Mouse (Mus musculus): ENCODE data around the gene Hist2h2ab.
"Not testable (repeated sequence)": the region's sequence is repeated elsewhere in the genome, so short reads cannot be mapped to it uniquely, and the experiment has no call there.

The Hist2h2ab gene

DNA sequence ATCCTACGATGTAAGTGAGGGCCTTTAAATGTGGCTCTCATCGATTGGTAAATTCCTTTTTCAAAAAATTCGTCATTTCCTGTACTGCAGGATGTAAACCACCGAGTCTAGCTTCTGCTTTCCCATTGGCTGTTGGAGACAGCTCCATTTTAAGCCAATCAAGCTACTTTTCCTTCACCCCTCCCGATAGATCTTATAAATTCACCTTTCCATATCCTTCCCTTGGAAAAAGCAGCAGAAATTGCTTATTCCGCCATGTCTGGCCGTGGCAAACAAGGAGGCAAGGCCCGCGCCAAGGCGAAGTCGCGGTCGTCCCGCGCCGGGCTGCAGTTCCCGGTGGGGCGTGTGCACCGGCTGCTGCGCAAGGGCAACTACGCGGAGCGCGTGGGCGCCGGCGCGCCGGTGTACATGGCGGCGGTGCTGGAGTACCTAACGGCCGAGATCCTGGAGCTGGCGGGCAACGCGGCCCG is at the start of gene Hist2h2ab, which contains the start of gene Bola1:
TSS of gene Hist2h2ab (plus strand) at position 205 of the 470 bp plus-strand sequence.
TSS of gene Bola1 (minus strand) at position 49 of the 470 bp plus-strand sequence.
- DNase-seq (ENCODE audit: low read depth, low spot score): peak; percentile 88

DNA sequence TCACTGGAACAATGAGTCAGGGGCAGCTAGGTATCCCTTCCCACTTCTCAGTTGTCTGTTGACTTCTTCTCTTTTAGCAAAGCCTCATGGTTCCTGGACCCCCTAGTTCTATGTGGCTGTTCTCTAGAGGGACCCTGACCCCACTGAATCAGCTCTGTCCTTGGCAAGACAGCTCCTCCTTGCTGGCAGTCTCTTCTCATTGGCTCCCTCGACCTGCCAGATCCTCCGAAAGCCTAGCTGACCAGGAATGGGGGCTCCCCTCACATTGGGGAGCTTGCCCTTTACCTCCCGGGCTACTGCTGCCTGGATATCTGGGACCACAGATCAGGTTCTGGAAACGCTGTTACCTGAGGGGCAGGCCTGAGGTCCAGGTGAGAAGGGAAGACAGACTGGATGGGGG is 49.4 kb upstream of the Hist2h2ab start:
- DNase-seq (ENCODE audit: low read depth, low spot score): no peak

DNA sequence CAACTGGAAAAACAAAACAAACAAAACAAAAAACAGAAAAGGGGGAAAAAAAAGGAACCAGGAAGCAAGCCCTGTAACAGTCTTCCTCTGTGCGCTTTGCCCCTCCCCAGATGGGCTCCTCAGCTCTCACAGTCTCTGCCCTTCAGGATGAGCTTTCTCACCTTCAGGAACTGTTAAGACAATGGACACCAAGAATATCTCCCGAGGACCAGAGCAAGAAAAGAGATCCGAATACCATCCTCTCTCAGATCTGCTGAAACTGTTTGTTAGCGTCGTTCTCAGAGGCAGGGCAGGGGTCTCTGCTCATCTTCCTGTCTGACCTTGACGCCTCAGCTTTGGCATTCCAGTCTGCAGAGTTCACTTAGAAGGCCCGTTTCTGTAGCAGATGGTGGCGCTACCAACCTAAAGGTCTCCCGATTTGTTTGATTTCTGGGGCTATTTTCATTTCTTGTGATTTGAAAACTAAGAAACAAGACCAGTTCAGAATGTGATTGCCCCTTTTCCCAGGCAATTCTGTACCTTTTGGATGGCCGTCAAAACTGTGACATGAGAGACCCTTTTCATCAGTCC is 48.6 kb upstream of the Hist2h2ab start:
- DNase-seq (ENCODE audit: low read depth, low spot score): no peak

DNA sequence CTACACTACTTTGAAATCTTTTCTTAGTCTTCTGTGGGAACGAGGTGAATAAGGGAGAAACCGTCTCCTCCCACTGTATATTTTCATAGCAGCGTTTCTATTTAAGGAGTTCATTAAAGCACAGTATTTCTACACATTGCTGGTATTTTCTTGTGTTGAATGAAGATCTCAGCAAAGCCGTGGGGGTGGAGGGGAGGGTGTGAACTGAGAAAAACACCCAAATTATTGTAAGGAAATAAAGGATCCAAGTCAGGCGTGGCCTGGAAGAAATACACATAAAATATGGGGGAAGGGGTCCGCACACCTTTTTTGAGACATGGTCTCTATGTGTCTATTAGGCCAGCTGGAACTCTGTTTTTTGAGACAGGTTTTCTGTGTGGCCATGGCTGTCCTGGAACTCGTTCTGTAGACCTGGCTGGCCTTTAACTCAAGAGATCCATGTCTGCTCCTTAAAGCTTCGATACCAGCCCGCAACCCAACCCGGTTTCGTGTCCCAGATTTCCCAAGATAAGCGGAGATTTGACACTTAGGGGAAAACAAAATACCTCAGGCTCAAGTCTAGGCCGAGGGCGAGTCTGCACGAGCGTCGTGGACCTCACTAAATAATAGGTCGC is 48.0 kb upstream of the Hist2h2ab start:
- no peak for DNase-seq (ENCODE audit: low read depth, low spot score)

DNA sequence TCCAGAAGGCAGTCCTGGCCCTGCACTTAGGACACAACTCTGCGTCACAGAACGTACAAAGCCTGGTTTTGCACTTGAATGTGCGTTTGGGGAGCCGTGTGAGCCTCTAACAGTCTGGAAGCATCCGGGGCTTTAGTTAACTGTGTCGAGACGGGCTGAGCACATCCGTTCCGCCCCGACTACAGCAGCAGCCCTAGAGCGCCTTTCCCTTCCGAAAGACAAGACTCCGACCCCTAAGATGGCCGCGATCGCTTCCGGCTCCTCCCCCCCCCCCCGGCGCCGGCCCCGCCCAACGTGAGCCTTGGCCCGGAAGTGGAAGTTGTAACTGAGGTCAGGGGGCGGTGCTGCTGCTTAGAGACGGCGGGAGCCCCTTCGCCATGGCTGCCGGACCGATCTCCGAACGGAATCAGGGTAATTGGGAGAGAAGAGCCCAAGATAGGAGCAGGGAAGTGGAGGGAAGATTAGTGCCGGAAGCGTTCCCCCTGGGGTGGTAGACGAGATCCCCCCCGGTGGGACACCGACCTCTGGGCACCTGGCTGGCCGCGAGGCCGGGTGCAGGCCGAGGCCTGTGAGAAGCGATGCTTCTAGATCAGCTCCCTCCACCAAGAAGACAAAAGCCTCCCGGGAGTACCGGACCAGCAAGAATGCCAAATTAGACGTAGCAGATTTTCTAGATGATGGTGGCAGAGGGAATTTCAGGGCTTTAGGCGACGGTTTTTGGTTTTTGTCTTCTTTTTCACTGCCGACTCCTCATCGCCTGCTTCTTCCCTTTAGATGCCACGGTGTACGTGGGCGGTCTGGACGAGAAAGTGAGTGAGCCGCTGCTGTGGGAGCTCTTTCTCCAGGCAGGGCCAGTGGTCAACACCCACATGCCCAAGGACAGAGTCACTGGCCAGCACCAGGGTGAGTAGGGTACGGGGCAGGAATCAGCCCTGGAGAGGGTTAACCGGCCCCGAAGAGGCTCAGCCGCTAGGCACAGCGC is 47.2 kb upstream of the Hist2h2ab start, which contains the start of gene Sf3b4:
TSS of gene Sf3b4 (plus strand) at position 136 of the 982 bp plus-strand sequence.
- peak; percentile 88 for DNase-seq (ENCODE audit: low read depth, low spot score)

DNA sequence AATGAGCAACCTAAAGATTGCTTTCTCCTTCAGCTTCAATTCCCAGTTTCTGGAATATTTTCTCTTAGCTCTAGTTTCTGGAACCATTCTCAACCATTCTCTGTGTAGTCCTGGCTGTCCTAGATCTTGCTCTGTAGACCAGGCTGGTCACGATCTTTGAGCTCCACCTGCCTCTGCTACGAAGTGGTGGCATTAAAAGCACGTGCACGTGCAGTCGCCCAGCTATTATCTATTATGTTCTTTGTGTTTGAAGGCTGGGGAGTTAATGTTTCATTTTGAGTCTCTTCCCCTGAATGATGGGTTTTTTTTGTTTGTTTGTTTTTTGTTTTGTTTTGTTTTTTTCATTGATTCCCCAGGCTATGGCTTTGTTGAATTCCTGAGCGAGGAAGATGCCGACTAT is 46.5 kb upstream of the Hist2h2ab start:
- no peak for DNase-seq (ENCODE audit: low read depth, low spot score)

DNA sequence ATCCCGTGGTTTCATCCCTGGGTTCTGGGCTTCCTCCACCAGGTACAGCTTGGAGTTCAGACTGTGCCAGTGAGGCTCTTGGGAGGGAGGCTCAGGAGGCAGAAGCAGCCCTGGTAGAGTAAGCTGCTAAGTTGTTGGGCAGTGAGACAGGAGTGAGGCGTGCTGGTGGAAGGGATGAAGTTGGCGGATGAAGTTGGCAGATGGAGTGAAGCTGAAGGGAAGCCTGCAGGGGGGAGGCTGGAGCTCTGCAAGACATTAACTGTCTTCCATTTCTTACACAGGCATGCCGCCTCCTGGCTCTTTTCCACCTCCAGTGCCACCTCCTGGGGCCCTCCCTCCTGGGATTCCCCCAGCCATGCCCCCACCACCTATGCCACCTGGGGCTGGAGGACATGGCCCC is 45.6 kb upstream of the Hist2h2ab start:
- DNase-seq (ENCODE audit: low read depth, low spot score): not testable (repeated sequence)

DNA sequence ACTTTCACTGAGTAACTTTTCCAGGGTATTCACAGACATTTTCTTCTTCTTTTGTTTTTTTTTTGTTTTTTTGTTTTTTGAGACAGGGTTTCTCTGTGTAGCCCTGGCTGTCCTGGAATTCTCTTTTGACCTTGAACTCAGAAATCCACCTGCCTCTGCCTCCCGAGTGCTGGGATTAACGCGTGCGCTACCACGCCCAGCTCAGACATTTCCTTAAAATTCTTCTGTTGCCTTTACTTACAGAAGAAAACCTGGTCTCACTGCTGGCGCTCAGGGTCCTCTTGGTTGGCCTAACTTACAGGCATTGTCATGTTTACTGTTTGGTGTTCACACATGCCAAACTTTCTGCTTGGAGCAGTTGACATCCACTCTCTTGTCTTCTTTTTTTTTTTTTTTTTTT is 44.4 kb upstream of the Hist2h2ab start:
- DNase-seq (ENCODE audit: low read depth, low spot score): no peak

DNA sequence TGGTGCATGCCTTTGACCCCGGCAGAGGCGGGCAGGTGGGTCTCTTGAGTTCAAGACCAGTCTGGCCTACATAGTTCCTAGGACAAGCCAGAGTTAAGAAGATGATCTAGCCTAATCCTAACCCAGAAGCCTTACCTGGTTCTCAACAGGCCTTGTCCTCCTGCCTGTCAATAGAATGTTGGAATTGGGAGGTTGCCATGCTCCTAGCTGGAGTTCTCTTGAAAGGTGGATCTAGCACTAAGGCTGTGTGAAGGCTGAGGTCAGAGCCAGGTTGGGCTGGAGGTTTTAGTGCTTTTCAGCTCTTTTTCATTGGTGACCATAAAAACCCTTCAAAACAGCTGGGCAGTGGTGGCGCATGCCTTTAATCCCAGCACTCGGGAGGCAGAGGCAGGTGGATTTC is 41.2 kb upstream of the Hist2h2ab start:
- no peak for DNase-seq (ENCODE audit: low read depth, low spot score)

DNA sequence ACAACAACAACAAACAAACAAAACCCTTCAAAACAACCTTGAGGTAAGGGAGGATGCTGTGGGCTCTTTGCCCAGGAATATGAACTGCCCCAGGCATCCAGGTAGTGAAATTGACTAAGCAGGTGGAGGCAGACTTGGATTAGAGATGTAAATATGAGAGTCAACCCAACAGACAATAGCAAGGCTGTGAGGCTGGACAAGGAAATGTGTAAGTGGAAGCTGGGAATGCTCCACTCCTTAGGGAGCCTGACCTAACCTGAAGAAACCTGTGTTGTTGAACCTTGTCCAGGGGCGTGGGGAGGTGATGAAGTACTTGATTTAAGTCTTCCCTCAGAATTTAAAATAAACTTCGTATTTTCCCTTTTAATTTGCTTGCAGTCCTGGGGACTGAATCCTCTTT is 40.8 kb upstream of the Hist2h2ab start:
- no peak for DNase-seq (ENCODE audit: low read depth, low spot score)

DNA sequence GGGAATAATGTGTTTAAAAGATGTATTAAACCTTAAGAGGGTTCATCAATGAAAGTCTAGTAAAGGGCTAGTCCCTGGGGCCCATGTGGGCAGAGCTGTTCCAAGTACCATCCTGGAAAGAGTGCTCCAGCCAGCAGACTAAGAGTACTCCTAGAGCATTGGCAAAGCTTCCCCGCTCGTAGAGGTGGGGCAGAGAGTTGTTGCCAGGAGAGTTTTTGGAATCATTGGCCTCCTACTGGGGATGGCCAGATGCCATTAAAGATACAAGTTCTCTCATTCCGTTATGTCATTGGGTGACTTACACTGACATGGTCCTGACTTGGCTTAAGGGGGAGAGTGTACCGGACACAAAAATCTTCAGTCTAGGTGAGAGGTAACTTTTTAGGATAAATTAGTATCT is 40.1 kb upstream of the Hist2h2ab start:
- no peak for DNase-seq (ENCODE audit: low read depth, low spot score)

DNA sequence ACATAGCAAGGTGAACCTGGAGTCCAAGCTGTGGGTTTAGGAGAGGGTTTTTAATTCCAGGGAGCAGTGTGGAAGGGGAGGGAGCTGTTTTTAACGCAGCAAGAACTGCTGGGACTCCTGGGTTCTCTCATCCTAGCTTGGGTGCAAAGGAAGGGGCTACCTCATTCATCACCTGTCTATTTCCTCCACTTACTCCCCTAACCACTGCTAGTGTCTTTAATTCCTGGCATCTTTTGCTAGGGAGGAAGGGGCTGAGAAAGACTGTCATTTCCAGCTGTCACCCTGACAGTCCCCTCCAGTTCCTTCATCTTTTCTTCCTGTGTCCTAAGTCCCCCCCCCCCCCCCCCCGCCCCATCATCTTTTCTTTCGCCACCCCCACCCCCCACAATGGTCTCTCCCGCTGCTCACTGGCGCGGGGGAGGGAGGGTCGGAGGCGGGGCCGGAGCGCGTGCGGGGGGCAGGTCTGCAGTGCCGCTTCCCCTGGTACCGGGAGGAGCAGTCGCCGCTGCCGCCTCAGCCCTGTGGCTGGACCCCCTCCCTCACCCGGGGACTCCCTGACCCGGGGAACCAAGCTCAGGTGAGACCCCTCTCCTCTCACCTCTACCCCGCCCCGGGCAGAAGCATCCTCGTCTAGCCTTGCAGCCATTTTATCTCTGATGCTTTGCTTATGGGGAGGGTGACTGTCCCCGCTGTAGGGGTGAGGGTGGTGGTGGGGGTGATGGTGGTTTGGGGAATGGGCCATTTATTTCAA is 38.8 kb upstream of the Hist2h2ab start, which contains the start of gene Sv2a:
TSS of gene Sv2a (plus strand) at position 425 of the 751 bp plus-strand sequence.
- DNase-seq (ENCODE audit: low read depth, low spot score): no peak

DNA sequence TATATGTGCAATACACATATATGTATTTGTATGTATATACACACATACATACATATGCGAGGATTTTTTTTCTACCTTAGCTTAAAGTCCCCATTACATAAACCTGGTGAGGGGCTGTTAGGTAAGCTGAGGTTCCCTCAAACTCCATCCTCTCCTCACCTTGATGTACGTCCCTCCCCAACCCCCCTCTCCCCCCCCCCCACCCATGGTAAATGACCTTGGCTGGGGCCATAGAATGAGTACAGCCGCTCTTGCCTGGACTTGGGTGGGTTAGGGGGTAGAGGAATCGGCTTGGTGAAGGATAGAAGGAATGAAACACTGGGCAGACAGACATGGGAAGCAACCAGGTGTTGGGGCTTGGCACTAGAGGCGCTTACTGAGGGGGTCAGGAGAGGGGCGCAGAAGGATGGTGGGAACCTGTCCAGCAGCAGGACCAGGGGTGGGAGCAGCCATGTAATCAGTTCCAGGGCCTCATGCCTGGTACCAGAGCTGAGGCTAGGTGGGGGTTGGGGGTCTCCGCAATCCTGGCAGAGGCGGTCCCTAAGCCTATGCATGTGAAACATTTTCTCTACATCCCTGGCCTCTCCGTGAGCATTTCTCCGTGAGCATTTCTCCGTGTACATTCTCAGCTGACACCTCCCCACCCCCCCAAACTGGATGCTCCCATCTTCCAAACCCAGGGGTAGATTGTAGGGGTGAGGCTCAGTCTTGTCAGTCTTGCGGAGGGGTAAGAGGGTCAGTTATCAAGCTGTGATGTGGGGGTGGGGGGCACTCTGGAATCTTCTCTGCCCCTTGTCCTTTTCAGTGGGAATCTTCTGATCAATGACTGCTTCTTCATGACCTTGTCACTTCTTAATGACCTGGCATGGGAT is 37.9 kb upstream of the Hist2h2ab start:
- no peak for DNase-seq (ENCODE audit: low read depth, low spot score)

DNA sequence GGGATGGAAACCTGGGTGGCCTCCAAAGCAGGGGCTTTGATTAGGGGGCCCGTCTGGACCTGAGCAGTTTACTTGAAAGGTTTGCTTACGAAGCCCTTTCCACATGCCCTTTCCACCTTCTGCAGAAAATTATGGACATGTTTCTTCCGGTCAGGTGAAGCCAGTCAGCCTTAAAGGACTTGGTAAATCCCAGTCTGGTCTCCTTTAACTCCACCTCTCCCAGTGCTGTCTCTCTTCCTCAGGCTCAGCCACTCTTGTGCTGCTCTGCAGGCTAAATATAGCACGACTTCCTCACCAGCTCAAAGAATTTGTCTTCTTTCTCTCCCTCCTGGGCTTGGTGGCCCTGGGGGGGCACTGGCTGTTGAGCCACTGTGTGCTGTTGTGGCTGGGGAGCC is 37.3 kb upstream of the Hist2h2ab start:
- no peak for DNase-seq (ENCODE audit: low read depth, low spot score)

DNA sequence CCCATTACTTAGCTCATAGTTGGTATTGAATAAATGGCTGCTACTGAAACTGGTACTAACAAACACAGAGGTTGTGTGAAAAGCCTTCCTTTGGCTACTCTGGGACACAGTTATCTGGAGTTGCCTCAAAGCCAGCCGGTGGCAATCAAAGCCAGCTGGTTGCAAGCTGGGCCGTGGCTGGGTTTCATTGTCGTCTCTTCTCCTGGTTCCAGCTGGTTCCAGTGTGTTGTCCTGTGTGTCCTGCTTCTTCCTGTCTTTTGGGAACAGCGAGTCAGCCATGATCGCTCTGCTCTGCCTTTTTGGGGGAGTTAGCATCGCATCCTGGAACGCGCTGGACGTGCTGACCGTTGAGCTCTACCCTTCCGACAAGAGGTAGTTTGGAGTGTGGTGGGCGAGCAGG is 26.7 kb upstream of the Hist2h2ab start:
- DNase-seq (ENCODE audit: low read depth, low spot score): no peak

DNA sequence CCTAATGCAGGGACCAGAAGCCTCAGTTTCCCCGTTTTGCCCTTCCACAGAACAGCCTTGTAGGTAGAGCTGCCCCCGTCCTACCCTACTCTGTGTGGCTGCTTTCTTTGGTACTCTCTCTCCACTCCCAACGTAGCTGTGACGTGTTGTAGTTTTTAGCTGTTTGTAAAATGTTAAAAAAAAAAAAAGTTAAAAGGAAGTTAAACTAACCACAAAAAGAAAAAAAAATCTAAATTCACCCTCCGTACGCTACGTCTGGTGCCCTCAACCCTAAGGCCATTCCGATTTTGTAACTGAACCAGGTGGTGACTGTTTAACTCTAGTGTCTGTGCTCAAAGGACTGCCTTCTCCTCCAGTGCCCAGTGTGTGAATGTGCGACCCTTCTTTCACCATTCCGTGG is 24.7 kb upstream of the Hist2h2ab start:
- DNase-seq (ENCODE audit: low read depth, low spot score): no peak

DNA sequence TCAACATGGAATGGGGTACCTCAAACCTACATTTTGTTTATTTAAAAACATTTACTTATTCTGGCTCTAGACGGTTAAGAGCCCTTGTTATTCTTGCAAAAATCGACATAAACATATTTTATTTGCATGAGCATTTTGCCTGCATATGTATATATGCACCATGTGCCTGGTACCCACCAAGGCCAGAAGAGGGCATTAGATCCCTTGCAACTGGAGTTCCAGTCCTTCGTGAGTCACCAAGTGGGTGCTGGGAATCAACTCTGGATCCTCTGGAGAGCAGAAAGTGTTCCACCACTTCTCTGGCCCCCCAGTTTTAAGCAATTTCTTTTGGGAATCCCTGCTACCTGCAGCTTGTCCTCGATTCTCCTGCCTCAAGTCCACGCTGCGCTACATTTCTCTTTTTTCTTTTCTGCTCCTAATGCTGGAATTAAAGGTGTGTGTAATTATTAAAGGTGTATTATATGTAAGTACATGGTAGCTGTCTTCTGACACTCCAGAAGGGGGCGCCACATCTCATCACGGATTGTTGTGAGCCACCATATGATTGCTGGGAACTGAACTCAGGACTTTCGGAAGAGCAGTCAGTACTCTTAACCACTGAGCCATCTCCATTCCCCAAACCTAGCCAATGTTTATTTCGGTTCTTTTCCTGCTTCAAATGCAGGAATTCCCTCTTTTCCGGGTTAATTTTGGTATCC is 23.9 kb upstream of the Hist2h2ab start:
- DNase-seq (ENCODE audit: low read depth, low spot score): no peak

DNA sequence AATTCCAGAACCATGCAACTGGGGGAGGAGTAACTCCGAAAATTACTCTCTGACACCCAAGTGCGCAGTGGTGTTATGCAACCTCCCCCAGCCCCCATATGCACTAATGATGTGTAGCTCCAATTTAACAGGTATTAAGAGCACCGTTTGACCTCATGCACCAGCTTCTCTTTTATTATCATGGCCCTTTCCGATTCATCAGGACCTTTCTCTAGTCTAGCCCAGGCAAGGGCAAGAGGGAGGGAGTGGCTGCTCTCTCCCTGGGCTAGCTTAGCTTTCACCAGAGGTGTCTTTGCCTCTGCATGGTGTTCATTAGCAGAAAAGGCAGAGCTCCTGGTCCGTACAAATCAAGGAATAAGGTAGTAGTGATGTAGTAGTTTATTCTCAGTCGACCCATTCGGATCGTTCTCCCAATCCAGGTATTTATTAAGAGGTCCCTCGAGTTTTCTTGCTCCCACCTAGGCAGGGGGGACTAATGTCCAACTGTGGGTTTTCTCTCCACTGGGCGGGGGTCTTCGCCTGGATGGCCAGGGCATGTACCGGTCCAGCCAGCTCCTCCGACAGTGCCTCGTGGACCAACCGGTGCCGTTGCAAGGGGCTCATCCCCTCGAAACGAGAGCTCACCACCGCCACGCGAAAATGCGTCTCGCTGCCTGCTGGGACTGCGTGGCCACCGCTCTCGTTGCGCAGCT is 23.1 kb upstream of the Hist2h2ab start:
- no peak for DNase-seq (ENCODE audit: low read depth, low spot score)

DNA sequence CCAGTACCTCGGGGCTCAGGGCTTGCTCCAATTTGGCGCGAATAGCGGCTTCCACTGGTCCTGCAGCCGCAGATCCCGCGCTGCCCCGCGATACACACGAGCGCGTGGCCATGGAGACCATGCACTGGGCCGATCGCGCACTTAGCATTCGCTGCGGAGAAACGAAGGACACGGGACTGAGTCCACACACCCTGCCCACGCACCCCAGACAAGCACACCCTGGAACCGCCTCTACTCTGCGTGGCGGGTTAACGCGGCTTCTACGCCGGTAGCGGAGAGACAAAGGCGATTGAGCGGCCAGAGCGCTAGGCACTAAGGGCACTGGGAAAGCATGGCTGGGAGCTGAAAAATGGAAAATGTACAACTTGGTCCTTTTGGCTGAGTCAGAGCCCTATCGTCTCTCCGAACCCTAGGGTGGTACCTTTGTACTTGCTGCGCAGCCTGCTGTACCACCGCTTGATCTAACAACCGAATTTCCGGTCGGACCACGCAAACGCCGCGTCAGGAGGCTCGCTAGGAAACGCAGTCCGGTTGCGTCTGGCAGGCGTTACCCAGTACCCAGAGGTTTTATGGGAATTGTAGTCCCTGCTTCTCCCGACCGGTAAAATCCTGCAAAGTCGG is 22.4 kb upstream of the Hist2h2ab start:
- DNase-seq (ENCODE audit: low read depth, low spot score): peak; percentile 89
